Mouse (Mus musculus): ENCODE data around the gene Mrps33.
A peak's percentile ranks its signal among the peaks of the same experiment; 100 is the strongest.

DNA sequence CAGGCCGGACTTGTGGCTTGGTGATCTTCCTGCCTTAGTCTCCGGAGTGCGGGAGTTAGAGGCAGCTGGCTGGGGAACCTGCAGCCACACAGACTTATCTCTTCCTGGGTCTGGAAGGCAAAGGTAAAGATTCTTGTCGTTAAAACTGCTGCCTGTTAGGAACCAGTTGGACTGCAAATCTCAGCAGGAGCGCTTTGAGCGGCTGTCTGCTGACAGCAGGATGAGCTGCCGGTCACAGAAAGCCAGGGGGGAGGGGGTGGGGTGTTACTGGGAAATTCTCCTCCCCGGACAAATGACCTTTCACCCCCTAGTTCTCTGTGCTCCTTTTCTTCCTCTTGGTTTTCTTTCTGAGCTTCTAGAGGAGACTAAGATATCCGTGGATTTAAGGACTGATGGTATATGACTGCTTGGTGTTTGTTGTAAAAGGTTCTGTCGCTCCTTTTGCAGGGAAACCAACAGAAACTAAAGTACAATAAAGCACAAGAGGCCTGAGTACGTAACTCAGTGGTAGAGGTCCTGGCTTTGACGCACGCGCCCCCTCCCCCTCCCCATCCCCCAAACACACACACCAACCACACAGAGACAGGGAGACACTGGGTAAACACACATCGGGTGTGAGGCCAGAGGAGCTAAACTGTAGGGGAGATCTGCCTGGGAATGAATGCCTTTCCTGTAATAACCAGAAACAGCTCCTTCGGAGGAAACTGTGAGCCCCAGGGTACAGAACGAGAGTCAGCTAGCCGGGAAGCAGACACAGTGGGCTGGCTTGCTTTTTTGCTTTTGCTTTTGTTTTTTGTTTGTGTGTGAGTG lies 29.7 kb downstream of the Mrps33 start:
- TF ChIP-seq CHD2 (IDR thresholded peaks at IDR 0.05; ENCODE audit: low read depth, low read length) (peak; percentile 68; the same call in 1 of the 2 replicates), MAFK (IDR thresholded peaks at IDR 0.05; ENCODE audit: insufficient read depth, low read depth, low read length) (no peak), HCFC1 (IDR thresholded peaks at IDR 0.05; ENCODE audit: borderline replicate concordance, insufficient read depth, low read length) (no peak), ZC3H11A (IDR thresholded peaks at IDR 0.05; ENCODE audit: borderline replicate concordance, low read depth, low read length) (no peak)

All from ES-E14 (cell line).